ENCODE assay signal across 7 mouse cellular contexts in the genomic region with DNA sequence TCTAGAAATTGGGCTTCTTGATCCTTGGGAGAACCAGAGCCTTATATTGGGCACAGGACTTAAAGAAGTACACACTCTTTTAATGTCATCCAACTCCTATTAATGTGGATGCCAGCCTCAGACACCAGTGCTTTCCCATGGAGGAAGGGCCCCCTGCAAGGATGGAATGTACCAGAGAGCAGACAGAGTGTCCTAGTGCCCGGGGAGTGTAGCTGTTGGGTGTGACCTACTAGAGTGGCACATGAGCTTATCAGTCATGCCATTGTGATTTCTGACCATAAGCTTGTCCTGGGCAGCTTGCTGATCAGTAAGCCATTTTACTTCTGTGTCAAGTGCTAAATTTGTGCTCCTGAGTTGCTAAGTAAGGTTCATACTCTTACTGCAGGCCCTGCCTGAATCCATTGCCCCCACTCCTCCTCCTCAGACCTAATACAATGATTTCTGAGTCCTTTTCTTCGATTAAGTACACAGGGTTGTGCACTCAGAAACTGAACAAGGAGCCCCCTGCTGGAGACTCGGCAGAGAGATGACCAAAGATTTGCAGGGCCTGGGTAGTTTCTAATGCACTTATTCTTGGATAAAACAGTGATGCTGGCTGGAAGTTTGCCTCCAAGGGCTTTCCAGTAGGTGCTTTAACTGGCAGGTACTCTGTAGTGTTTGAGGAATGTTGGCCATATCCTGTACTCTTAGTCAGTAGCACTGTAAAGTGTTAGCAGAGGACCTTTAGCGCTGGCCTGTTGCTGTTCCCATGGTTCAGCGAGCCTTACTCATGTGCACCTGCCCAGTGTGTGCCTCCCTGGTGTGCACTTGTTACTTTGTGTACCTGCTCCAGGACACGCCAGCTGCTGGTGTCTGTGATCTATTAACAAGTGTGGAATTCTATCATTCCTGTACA. TPM values are rescaled to one million over a fixed set of nuclear protein-coding genes. Genes with fewer than 3 reads are reported as not detected.
A peak's percentile ranks its signal among the peaks of the same experiment; 100 is the strongest.
DNase-seq lines count a peak whose midpoint lies in the region; ATAC-seq and TF ChIP-seq lines count a peak whose summit lies in the region.

No protein-coding gene starts in this region.

- H3K36me3 ChIP-seq in intestine, postnatal 0 days (ENCODE audit: control insufficient read depth, insufficient read depth): no peaks in the 10 kb centered on the region
- H3K36me3 ChIP-seq in intestine, embryonic 15.5 days: no peaks in the 10 kb centered on the region

- no peaks in the 10 kb centered on the region for H3K9me3 ChIP-seq in intestine, postnatal 0 days (ENCODE audit: control insufficient read depth)
- no peaks in the 10 kb centered on the region for H3K9me3 ChIP-seq in intestine, embryonic 15.5 days

- TF ChIP-seq CTCF in intestine, postnatal 0 days (IDR thresholded peaks at IDR 0.05; ENCODE audit: low read depth): peak; percentile 63

- DNase-seq in 3T3-L1 (ENCODE audit: low read depth, low spot score) (peak; percentile 55), A20 (ENCODE audit: low read depth, low spot score) (peak; percentile 15)
- DNase-seq in heart, postnatal 10 days: peak; percentile 21 to 25
- no peak for DNase-seq in gastrocnemius, postnatal 36 days

- 54% methylated on average over 6 of the region's 6 CpGs for WGBS in intestine, postnatal 0 days
- 59% methylated on average over 6 of the region's 6 CpGs for WGBS in intestine, embryonic 15.5 days

- no peaks in the 10 kb centered on the region for H3K4me1 ChIP-seq in intestine, postnatal 0 days (replicated peaks; ENCODE audit: control insufficient read depth, insufficient read depth, low read length)
- H3K4me1 ChIP-seq in intestine, embryonic 15.5 days (replicated peaks): no peaks in the 10 kb centered on the region

- no peak overlapping the region for H3K4me2 ChIP-seq in intestine, postnatal 0 days (replicated peaks; ENCODE audit: low read depth)
- H3K4me2 ChIP-seq in intestine, embryonic 15.5 days (replicated peaks): no peak overlapping the region

- no peak overlapping the region for H3K9ac ChIP-seq in intestine, postnatal 0 days (ENCODE audit: low read depth, low read length)
- H3K9ac ChIP-seq in intestine, embryonic 15.5 days: no peak overlapping the region

- H3K27me3 ChIP-seq in intestine, postnatal 0 days (replicated peaks; ENCODE audit: control insufficient read depth, insufficient read depth, low read length): no peaks in the 10 kb centered on the region
- no peaks in the 10 kb centered on the region; the same call in 1 of the 2 replicates for H3K27me3 ChIP-seq in intestine, embryonic 15.5 days (replicated peaks)

- H3K27ac ChIP-seq in intestine, postnatal 0 days (ENCODE audit: low read depth, low read length): no peak overlapping the region
- no peak overlapping the region for H3K27ac ChIP-seq in intestine, embryonic 15.5 days

- H3K4me3 ChIP-seq in intestine, postnatal 0 days (ENCODE audit: low read depth, low read length): no peak overlapping the region
- no peak overlapping the region for H3K4me3 ChIP-seq in intestine, embryonic 15.5 days (replicated peaks)

- intact Hi-C loops in heart, postnatal 10 days (cut with DNase I): no loop called here
- intact Hi-C loops in gastrocnemius, postnatal 36 days (cut with DNase I): no loop called here

- no peak for ATAC-seq in intestine, postnatal 0 days
- ATAC-seq in intestine, embryonic 15.5 days: no peak
- peak; percentile 39; the same call in 1 of the 2 replicates for ATAC-seq in megakaryocyte progenitor cell, adult 5-6 weeks (replicated peaks; ENCODE audit: poor library complexity)

RNA-seq across cellular contexts. Expression of gene Tspan9, which starts 25.6 kb away (rescaled TPM):
- 49.8 and 55.5 TPM in 2 replicates for polyA plus RNA-seq in intestine, postnatal 0 days (2015; fragmentation: Nextera tagmentation; extraction: Ambion mirVana)
- polyA plus RNA-seq in intestine, embryonic 15.5 days (2015; fragmentation: Nextera tagmentation; extraction: Ambion mirVana): 92.3 and 102 TPM in 2 replicates
- total RNA-seq in heart, postnatal 10 days (2021): 100 to 1,000 TPM; 184 to 197 TPM
- total RNA-seq in megakaryocyte progenitor cell, adult 5-6 weeks (2015): 0.71 and 2.7 TPM in 2 replicates
- 2.8 and 4.4 TPM in 2 replicates for total RNA-seq in megakaryocyte progenitor cell, adult 5-6 weeks (2017)
- total RNA-seq in gastrocnemius, postnatal 36 days (2021): 10 to 100 TPM; 34.7 to 39.3 TPM

Comparison
In these comparisons a context has a peak if more than half of its experiments do, and no peak if none do; other contexts are left out.
1. DNase-seq: peak in 3T3-L1 (single experiment), A20 (single experiment) and heart, postnatal 10 days (2 of 2); none in gastrocnemius, postnatal 36 days (0 of 2).
2. RNA of gene Tspan9, which starts 25.6 kb away (total RNA-seq): 184 to 197 TPM in heart, postnatal 10 days and 34.7 to 39.3 TPM in gastrocnemius, postnatal 36 days; 0.71 to 4.4 TPM in megakaryocyte progenitor cell, adult 5-6 weeks; every median in the first group is over 4 times any median in the second.